Mouse (Mus musculus) embryonic facial prominence, embryonic 12.5 days (tissue): ENCODE measurements around the gene Vtn. TPM values are rescaled to one million over a fixed set of nuclear protein-coding genes. Genes with fewer than 3 reads are reported as not detected.

ENCODE experiments used
- ATAC-seq: fragments of 200-750 bp; cut with Nextera tagmentation; 2 replicates; pipeline ENCODE4 v1.8.0; 2017; ENCODE audit not compliant: insufficient number of reproducible peaks, insufficient read depth, low FRiP score, low TSS enrichment
- H3K27ac ChIP-seq: fragments of 300-500 bp; sonication (generic); 2 replicates; pipeline ENCODE4 v1.5.1; 2016; ENCODE audit warnings: mild to moderate bottlenecking
- H3K27me3 ChIP-seq: fragments of 300-500 bp; sonication (generic); 2 replicates; pipeline ENCODE4 v1.6.1; 2016; ENCODE audit warnings: mild to moderate bottlenecking, moderate library complexity
- H3K36me3 ChIP-seq: fragments of 300-500 bp; sonication (generic); 2 replicates; pipeline ENCODE4 v1.6.1; 2016; ENCODE audit warnings: mild to moderate bottlenecking
- H3K4me1 ChIP-seq: fragments of 300-500 bp; sonication (generic); 2 replicates; pipeline ENCODE4 v1.6.1; 2016
- H3K4me2 ChIP-seq: fragments of 300-500 bp; sonication (generic); replicated peaks from 2 replicates; pipeline ENCODE4 v1.6.1; 2016; ENCODE audit warnings: mild to moderate bottlenecking, moderate library complexity
- H3K4me3 ChIP-seq: fragments of 300-500 bp; sonication (generic); 2 replicates; pipeline ENCODE4 v1.5.1; 2016; ENCODE audit warnings: mild to moderate bottlenecking
- H3K9ac ChIP-seq: fragments of 300-500 bp; sonication (generic); 2 replicates; pipeline ENCODE4 v1.6.1; 2016; ENCODE audit warnings: mild to moderate bottlenecking, moderate library complexity
- H3K9me3 ChIP-seq: fragments of 300-500 bp; sonication (generic); 2 replicates; pipeline ENCODE4 v1.6.1; 2016; ENCODE audit warnings: mild to moderate bottlenecking, moderate library complexity
- WGBS: fragments of 180-500 bp; shearing (Covaris S2); methylation state at CpG from one replicate; pipeline ENCODE4 v1.1.7; 2016; 5-methylcytosine and 5-hydroxymethylcytosine counted together
- polyA plus RNA-seq: library from polyadenylated mRNA; unstranded; fragments of >200 nt; fragmentation: Nextera tagmentation; extraction: Ambion mirVana; gene quantifications from 2 replicates; pipeline ENCODE4 v1.2.1, GENCODE M21; 2016

Vtn gene
- polyA plus RNA-seq, 1 experiment from 2014 or later: 11.8 TPM

DNA sequence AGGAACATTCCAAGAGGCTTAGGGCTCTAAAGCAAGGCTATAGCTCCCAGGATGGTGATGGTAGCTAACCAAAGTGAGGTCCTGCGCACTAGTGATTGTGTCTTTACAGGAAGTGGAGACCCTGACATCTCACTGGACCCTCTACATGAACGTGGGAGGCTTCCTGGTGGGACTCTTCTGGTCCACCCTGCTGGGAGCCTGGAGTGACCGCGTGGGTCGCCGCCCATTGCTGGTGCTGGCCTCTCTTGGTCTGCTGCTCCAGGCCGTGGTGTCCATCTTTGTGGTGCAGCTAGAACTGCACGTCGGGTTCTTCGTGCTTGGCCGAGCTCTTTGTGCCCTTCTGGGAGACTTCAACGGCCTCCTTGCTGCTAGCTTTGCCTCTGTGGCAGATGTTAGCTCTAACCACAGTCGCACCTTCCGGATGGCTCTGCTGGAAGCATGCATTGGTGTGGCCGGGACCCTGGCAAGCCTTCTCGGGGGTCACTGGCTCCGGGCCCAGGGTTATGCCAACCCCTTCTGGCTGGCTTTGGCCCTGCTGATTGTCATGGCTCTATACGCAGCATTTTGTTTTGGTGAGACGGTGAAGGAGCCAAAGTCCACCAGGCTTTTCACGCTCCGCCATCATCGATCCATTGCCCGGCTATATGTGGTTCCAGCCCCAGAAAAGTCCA, 32.5 kb upstream of the Vtn start:
- Histone ChIP-seq H3K36me3 (peaks cover 2% of the 10 kb centered on the region; the same call in 1 of the 2 replicates), H3K9me3 (0 out of 2 replicates have a peak, but pooled peaks cover 4% of the 10 kb centered on the region), H3K9ac (peak overlapping the region; percentile 90), H3K4me1 (peaks cover 15% of the 10 kb centered on the region), H3K4me2 (peak overlapping the region; percentile 82), H3K27ac (peak overlapping the region; percentile 97), H3K4me3 (peak overlapping the region; percentile 73), H3K27me3 (no peaks in the 10 kb centered on the region)
- 63% methylated on average over 23 of the region's 23 CpGs for WGBS
- ATAC-seq: peak; percentile 7; the same call in 1 of the 2 replicates

DNA sequence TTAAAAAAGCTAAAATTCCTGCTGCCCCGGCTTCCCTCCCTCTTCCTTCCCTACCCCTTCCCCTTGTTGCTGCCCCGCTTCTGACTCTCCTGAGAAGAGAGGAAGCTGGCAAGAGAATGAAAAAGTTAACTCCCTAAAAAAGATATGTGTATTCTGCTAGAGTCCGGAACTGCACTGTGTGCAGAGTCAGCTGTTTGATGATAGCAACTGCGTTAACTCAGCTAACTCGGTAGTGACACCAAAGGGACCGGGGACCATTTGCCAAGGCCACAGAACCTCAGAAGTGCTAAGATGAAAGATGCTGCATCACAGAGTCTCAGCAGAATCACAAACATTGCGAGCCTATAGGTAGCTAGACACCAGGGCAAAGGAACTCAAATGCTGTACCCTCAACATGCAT, 31.4 kb upstream of the Vtn start:
- no peak for ATAC-seq
- no peak overlapping the region for H3K4me2 ChIP-seq
- H3K4me1 ChIP-seq: peaks cover 15% of the 10 kb centered on the region
- H3K27me3 ChIP-seq: no peaks in the 10 kb centered on the region
- no peak overlapping the region for H3K9ac ChIP-seq
- no peak overlapping the region for H3K4me3 ChIP-seq
- peaks cover 7% of the 10 kb centered on the region; the same call in 1 of the 2 replicates for H3K36me3 ChIP-seq
- no peaks in the 10 kb centered on the region for H3K9me3 ChIP-seq
- WGBS: 79% methylated on average over 7 of the region's 7 CpGs
- H3K27ac ChIP-seq: no peak overlapping the region

DNA sequence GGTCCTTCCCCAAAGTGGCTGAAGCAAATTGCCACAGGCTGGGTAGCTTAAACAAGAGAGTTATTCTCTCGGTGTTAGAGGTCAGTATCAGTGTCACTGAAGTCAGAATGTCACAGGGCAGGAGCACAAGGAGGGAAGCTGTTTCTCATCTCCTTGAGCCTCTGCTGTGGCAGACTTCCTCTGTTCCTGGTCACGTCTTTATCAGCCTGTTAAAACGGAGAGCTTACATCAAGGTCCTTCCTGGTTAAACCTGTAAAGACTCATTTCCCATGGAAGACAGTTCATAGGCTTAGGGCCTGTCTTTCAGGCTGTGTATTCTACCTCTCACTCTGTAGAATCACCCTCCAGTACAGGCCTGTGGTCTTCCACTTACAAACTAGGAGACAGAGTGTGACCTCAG, 31.0 kb upstream of the Vtn start:
- no peak overlapping the region for H3K4me3 ChIP-seq
- H3K27ac ChIP-seq: no peak overlapping the region
- H3K36me3 ChIP-seq: peaks cover 7% of the 10 kb centered on the region; the same call in 1 of the 2 replicates
- WGBS: 25% methylated on average over 3 of the region's 3 CpGs
- no peaks in the 10 kb centered on the region for H3K9me3 ChIP-seq
- H3K27me3 ChIP-seq: no peaks in the 10 kb centered on the region
- no peak overlapping the region for H3K4me2 ChIP-seq
- H3K4me1 ChIP-seq: peaks cover 15% of the 10 kb centered on the region
- H3K9ac ChIP-seq: no peak overlapping the region
- ATAC-seq: no peak

DNA sequence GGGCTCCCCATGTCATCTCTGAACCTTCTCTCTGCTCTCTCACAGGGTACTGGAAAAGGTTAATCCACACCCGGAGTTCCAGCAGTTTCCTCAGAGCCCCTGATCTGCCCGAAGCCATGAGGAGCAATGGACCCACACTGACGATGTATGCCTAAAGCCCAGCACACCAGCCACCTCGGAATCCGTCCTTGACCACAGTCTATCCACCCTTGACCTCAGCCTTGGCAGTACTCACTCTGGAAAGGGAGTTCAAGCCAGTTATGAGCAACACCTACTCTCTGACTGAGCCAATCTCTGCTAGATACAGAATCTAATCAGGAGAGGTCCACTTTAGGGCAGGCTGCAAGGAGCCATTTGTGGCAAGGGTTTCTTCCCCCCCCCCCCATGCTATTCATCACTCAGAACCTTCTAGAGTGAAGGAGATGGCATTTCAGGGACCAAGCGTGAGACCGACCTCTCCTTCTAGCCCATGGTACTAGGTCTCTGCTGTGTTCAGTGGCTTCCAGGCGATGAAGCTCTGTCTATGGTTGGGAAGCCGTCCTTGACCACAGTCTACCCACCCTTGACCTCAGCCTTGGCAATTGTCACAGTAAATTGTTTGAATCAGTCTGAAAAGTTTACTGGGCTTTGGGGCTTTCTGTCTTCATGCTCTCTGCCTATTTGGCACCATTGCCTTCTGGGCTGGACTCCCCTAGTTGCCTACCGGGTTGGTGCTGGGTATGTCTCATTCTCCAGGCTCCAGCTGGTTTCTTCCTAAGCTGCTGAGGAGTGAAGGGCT, 27.4 kb upstream of the Vtn start:
- no peaks in the 10 kb centered on the region for H3K27me3 ChIP-seq
- WGBS: 87% methylated on average over 10 of the region's 10 CpGs
- no peak overlapping the region for H3K27ac ChIP-seq
- H3K4me2 ChIP-seq: no peak overlapping the region
- ATAC-seq: no peak
- H3K9me3 ChIP-seq: no peaks in the 10 kb centered on the region
- no peak overlapping the region for H3K4me3 ChIP-seq
- no peak overlapping the region for H3K9ac ChIP-seq
- H3K36me3 ChIP-seq: peaks cover 7% of the 10 kb centered on the region; the same call in 1 of the 2 replicates
- peaks cover 5% of the 10 kb centered on the region for H3K4me1 ChIP-seq

DNA sequence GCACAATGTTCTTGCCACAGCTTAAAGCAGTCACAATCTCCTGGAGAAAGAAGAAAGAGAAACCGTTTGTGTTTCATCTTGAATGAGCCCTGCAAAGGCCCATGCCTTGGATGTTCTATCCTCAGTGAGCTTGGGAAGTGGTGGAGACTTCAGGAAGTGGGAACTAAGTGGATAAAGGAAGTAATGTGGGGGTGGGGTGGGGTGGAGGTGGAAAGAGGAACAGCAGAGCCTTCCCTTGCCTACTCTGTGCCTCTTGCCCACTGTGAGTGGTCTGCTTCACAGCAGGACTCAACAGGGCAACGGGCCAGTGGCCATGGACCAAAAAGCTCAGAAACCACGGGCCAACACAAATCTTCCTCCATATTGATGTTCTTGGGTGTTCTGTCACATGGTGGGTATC, 23.6 kb upstream of the Vtn start:
- WGBS: 76% methylated on average over 3 of the region's 3 CpGs
- Histone ChIP-seq H3K4me3 (no peak overlapping the region), H3K4me1 (no peaks in the 10 kb centered on the region), H3K9ac (no peak overlapping the region), H3K9me3 (no peaks in the 10 kb centered on the region), H3K27ac (no peak overlapping the region), H3K36me3 (peaks cover 7% of the 10 kb centered on the region; the same call in 1 of the 2 replicates), H3K27me3 (no peaks in the 10 kb centered on the region), H3K4me2 (no peak overlapping the region)
- ATAC-seq: no peak

DNA sequence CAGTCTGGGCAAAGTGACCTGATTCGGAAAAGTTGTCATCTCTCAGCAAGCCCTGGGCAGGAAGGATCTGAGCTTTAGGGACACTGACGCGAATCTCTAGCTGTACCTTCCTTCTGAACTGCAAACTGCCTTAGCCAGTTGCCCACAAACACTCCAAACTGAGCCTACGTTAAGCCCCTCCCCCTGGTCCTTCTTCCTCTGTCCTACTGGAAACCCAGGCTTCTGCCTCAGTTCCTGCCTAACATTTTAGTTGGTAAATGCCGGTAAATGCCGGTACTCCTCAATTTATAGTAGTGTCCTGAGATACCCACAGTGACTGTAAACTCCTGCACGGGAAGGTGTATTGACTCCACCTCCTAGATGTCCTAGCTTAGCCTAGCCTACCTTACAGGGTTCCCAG, 15.3 kb upstream of the Vtn start:
- Histone ChIP-seq H3K9ac (no peak overlapping the region), H3K4me3 (no peak overlapping the region), H3K4me1 (no peaks in the 10 kb centered on the region), H3K4me2 (no peak overlapping the region), H3K9me3 (no peaks in the 10 kb centered on the region), H3K36me3 (no peaks in the 10 kb centered on the region), H3K27me3 (peaks cover 40% of the 10 kb centered on the region), H3K27ac (no peak overlapping the region)
- ATAC-seq: no peak
- WGBS: 58% methylated on average over 7 of the region's 7 CpGs

DNA sequence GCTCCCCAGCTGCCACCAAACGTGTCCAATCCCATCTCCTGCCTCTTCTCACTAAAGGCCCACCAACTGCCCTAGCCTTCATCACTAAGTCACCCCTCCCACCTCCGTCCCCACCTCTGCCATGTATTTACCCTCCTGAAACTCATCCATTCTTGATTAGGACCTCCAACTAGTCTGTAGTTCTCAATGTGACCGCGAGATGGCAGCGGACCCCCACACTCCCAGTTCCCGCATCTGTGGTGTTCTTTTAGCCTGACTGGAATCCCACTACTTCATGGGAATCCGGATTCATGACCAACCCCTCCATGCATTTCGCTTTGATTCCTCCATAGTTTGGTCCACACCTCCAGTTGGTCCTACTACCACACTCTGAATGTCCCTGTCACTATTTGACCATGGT, 10.7 kb upstream of the Vtn start:
- Histone ChIP-seq H3K9me3 (no peaks in the 10 kb centered on the region), H3K27ac (no peak overlapping the region), H3K36me3 (no peaks in the 10 kb centered on the region), H3K9ac (no peak overlapping the region), H3K27me3 (peaks cover 68% of the 10 kb centered on the region), H3K4me2 (no peak overlapping the region), H3K4me3 (no peak overlapping the region), H3K4me1 (peaks cover 4% of the 10 kb centered on the region)
- WGBS: 3% methylated on average over 8 of the region's 8 CpGs
- no peak for ATAC-seq

DNA sequence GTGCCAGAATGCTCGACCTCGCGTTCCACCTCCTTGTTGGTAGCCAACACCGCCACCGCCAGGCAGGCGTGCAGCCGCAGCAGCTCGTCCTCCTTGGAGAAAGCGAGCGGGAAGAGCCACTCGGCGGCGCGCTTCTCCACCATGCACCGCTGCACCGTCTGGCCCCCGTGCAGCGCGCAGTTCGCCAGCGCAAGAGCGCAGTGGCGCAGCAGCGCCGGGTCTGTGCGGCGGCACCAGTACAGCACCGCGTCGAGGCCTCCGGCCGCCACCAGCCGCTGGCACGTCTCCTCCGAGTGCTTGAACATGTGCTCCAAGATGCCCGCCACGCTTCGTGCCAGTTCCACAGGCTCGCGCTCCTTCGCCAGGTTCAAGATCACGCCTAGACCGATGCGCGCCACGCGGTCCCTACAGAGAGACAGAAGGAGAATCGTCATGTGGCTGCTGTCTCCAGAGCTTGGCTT, 8.1 kb upstream of the Vtn start:
- Histone ChIP-seq H3K27ac (no peak overlapping the region), H3K36me3 (no peaks in the 10 kb centered on the region), H3K27me3 (peaks cover 78% of the 10 kb centered on the region), H3K4me3 (peak overlapping the region; percentile 28), H3K9ac (0 out of 2 replicates have a peak overlapping the region, but pooled peaks have one; percentile 31), H3K4me2 (peak overlapping the region; percentile 49), H3K4me1 (peaks cover 4% of the 10 kb centered on the region), H3K9me3 (no peaks in the 10 kb centered on the region)
- 7% methylated on average over 48 of the region's 48 CpGs for WGBS
- ATAC-seq: 0 out of 2 replicates have a peak, but pooled peaks have one; percentile 64

DNA sequence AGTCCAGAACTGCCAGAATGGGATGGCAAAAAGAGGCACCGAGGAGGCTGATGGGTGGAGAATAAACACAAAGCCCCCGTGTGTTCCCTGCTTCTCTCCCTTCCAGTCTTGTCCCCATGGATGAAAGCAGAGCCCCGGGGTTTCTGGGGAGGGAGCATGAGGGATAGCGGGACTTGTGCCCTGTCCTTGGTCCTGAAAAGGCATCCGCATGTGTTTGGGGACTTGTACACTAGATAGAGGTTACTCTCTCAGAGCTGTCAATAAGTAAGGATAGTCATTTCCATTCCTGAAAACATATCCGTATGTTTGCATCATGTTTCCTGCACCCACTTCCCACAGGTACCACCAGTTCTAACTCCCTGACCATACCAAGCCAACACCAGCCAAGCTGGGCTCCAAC, 3.0 kb upstream of the Vtn start:
- H3K4me1 ChIP-seq: peaks cover 13% of the 10 kb centered on the region; the same call in 1 of the 2 replicates
- H3K36me3 ChIP-seq: no peaks in the 10 kb centered on the region
- H3K9me3 ChIP-seq: no peaks in the 10 kb centered on the region
- peaks cover 63% of the 10 kb centered on the region for H3K27me3 ChIP-seq
- H3K27ac ChIP-seq: no peak overlapping the region
- H3K4me2 ChIP-seq: 0 out of 2 replicates have a peak overlapping the region, but pooled peaks have one; percentile 99
- H3K4me3 ChIP-seq: no peak overlapping the region
- no peak overlapping the region for H3K9ac ChIP-seq
- ATAC-seq: no peak
- WGBS: 3% methylated on average over 6 of the region's 6 CpGs

DNA sequence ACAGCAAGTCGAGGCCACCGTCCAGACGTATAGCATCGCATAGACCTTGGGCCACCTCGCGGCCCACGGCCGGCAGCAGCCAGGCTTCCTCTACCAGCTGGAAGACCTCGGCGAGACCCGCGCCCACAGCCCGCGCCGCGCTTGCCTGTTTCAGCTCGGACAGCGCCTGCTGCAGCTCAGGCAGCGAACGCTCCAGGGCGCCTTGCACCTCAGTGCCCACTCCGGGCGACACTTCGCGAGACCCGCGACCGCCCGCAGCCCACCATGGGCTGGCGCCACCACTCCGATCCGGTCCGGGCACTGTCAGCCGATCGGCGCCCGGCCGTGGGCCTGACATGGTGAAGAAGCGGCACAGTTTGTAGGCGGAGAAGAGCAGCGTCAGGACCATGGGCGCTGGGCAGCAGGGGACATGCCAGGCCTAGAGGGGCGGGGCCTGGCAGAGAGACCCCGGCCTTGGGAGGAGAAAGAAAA, 1.8 kb upstream of the Vtn start:
- Histone ChIP-seq H3K27ac (peak overlapping the region; percentile 54; the same call in 1 of the 2 replicates), H3K4me3 (peak overlapping the region; percentile 63), H3K27me3 (peaks cover 58% of the 10 kb centered on the region), H3K4me1 (peaks cover 13% of the 10 kb centered on the region; the same call in 1 of the 2 replicates), H3K36me3 (no peaks in the 10 kb centered on the region), H3K4me2 (peak overlapping the region; percentile 99), H3K9me3 (no peaks in the 10 kb centered on the region), H3K9ac (peak overlapping the region; percentile 56)
- under 1% methylated on average over 44 of the region's 44 CpGs for WGBS
- ATAC-seq: peak; percentile 43

DNA sequence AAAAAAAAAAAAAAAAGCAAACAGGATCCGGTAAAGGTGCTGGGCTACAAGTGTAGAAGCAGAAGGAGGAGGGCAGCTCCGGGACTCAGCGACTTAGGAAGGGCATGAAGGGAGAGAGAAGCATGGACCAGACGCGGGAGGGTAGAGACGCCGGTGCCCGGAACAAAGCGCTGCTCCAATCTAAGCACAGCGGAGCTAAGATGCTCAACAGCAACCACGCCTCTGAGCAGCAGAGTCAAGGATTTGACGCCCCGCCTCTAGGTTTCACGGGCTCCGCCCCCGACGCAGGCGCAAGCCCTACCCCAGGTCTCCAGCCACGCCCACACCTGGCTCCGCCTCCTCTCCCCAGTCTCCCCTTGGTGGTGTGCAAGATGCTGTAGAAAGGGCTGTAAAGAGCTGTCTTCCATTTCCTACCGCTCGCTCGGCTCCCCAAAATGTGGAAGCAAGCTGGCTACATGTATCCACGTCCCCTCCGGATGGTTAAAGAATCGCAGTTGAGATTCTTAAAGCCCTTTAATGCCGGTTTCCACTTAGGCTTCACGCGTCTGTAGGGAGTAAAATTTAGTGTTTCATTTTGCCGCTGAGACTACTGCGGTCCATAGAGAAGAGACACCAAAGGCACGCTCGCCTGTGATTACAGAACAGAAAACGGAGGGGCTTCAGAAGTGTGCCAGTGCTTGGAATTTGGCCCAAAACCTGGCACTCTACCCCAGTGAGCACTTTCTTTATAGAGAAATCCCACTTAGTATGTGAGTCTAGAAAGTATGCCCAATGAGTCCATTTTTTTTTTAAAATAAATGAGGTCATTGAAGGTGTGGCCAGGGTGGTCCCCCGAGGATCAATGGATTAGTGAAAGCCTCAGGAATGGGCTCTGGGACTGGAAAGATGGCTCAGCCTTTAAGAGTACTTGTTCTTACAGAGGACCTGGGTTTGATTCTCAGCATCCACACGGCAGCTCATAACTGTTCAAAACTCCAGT, 1.1 kb upstream of the Vtn start, which contains the start of gene Sarm1:
Gene Sarm1 (minus strand): TSS at position 211 of the 979 bp plus-strand sequence.
- H3K9me3 ChIP-seq: no peaks in the 10 kb centered on the region
- H3K9ac ChIP-seq: peak within 1 kb of the TSS; percentile 56
- H3K4me3 ChIP-seq: peak within 1 kb of the TSS; percentile 63
- H3K36me3 ChIP-seq: no peaks in the 10 kb centered on the region
- H3K4me1 ChIP-seq: peaks cover 13% of the 10 kb centered on the region; the same call in 1 of the 2 replicates
- ATAC-seq: peak; percentile 91
- H3K27me3 ChIP-seq: peaks cover 59% of the 10 kb centered on the region
- WGBS: 3% methylated on average over 36 of the region's 36 CpGs
- peak within 1 kb of the TSS; percentile 99 for H3K4me2 ChIP-seq
- H3K27ac ChIP-seq: peak within 1 kb of the TSS; percentile 54
